Comparison of ENCODE assay signal across 18 mouse cellular contexts in the genomic region with DNA sequence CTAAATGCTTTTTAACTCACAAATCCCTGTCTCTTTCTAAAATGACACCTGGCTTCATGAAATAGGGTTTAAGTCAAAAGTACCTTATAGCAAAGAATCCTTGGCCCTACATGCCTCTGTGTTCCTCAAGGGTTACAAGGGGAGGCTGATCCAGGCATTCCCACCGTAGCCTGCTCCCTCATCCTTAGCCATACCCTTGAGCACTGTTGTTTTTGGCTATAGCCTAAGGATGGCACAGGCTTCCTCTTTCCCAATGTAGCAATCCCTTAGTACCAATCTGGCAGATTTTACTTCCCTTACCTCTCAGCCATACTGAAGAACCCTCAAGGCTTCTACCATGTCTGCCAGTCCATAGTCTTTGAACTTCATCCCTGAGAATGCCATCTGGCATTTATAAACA.
"Had no signal": no experiment of that assay in that cellular context is flagged by ENCODE, and none has a peak within 500 bp of the region (broad histone marks: within the 10 kb centered on the region; RNA-seq: fewer than 3 reads in every experiment).

No protein-coding gene starts in this region.

- DNase-seq: cerebellum, adult 2 months; cerebellum, adult 8-10 months; cerebellum, adult 9-10 months; cerebellum, adult 9-11 months; cerebellum, postnatal 10 days; cerebellum, postnatal 14 days; cerebellum, postnatal 25 days; cerebellum, postnatal 36 days; embryo, embryonic 11 days; forebrain, postnatal 0 days; gastrocnemius, adult 2 months; gastrocnemius, postnatal 10 days; gastrocnemius, postnatal 14 days; gastrocnemius, postnatal 25 days; gastrocnemius, postnatal 36 days; heart, adult 11 months; heart, adult 18-20 months; heart, adult 2 months had no signal
